Mouse (Mus musculus) limb, embryonic 10.5 days (tissue): ENCODE measurements around the gene Pfdn6. TPM values are rescaled to one million over a fixed set of nuclear protein-coding genes. Genes with fewer than 3 reads are reported as not detected.
"Not testable (repeated sequence)": the region's sequence is repeated elsewhere in the genome, so short reads cannot be mapped to it uniquely, and the experiment has no call there.

ENCODE experiments used
- DNase-seq: peaks from one replicate; pipeline ENCODE4 v3.0.0-alpha.2; 2017; ENCODE audit warnings: low spot score
- H3K27ac ChIP-seq: fragments of 300-500 bp; sonication (generic); 2 replicates; pipeline ENCODE4 v1.5.1; 2016; ENCODE audit warnings: mild to moderate bottlenecking
- H3K27me3 ChIP-seq: fragments of 300-500 bp; sonication (generic); 2 replicates; pipeline ENCODE4 v1.6.1; 2016; ENCODE audit warnings: low read depth, mild to moderate bottlenecking; ENCODE audit not compliant: poor library complexity, severe bottlenecking
- H3K36me3 ChIP-seq: fragments of 300-500 bp; sonication (generic); 2 replicates; pipeline ENCODE4 v1.6.1; 2016; ENCODE audit warnings: mild to moderate bottlenecking, moderate library complexity
- H3K4me1 ChIP-seq: fragments of 300-500 bp; sonication (generic); 2 replicates; pipeline ENCODE4 v1.6.1; 2016
- H3K4me3 ChIP-seq: fragments of 300-500 bp; sonication (generic); 2 replicates; pipeline ENCODE4 v1.5.1; 2016; ENCODE audit warnings: mild to moderate bottlenecking, moderate library complexity
- H3K9me3 ChIP-seq: fragments of 300-500 bp; sonication (generic); replicated peaks from 2 replicates; pipeline ENCODE4 v1.6.1; 2016; ENCODE audit warnings: mild to moderate bottlenecking
- WGBS: fragments of 180-500 bp; shearing (Covaris S2); methylation state at CpG from one replicate; pipeline ENCODE4 v1.1.7; 2016; 5-methylcytosine and 5-hydroxymethylcytosine counted together
- polyA plus RNA-seq: library from polyadenylated mRNA; unstranded; fragments of >200 nt; fragmentation: Nextera tagmentation; extraction: Ambion mirVana; gene quantifications from 2 replicates; pipeline ENCODE4 v1.2.1, GENCODE M21; 2016

Pfdn6 gene
- polyA plus RNA-seq, 1 experiment from 2014 or later, result 212 TPM

GRCm38 (mm10) chr17:33952879-33953278 is 12.7 kb upstream of the Pfdn6 start:
- H3K27me3 ChIP-seq, result no peaks in the 10 kb centered on the region
- no peak overlapping the region for H3K27ac ChIP-seq
- no peak for DNase-seq
- peaks cover 66% of the 10 kb centered on the region for H3K4me1 ChIP-seq
- peak overlapping the region; percentile 99 for H3K4me3 ChIP-seq
- no peaks in the 10 kb centered on the region for H3K9me3 ChIP-seq
- 84% methylated on average over 4 of the region's 4 CpGs for WGBS
- H3K36me3 ChIP-seq, result peaks cover 69% of the 10 kb centered on the region

- Histone ChIP-seq H3K4me1 (peaks cover 59% of the 10 kb centered on the region), H3K36me3 (peaks cover 76% of the 10 kb centered on the region), H3K4me3 (peak overlapping the region; percentile 99)
- not testable (repeated sequence) for H3K9me3 ChIP-seq, DNase-seq, H3K27ac ChIP-seq, H3K27me3 ChIP-seq
- 80% methylated on average over 13 of the region's 13 CpGs for WGBS
Observed at GRCm38 (mm10) chr17:33952015-33952414, 11.9 kb upstream of the Pfdn6 start.

- H3K27me3 ChIP-seq, result no peaks in the 10 kb centered on the region
- H3K9me3 ChIP-seq, result no peaks in the 10 kb centered on the region
- 1% methylated on average over 45 of the region's 45 CpGs for WGBS
- peak within 1 kb of the TSS; percentile 99 for H3K4me3 ChIP-seq
- peak; percentile 92 for DNase-seq
- peaks cover 53% of the 10 kb centered on the region for H3K4me1 ChIP-seq
- H3K27ac ChIP-seq, result peak within 1 kb of the TSS; percentile 88
- peaks cover 82% of the 10 kb centered on the region for H3K36me3 ChIP-seq
Observed at GRCm38 (mm10) chr17:33951021-33951946, 11.1 kb upstream of the Pfdn6 start, which contains the start of gene B3galt4. TSS of gene B3galt4 (minus strand) at chr17:33951488.

- H3K4me1 ChIP-seq, result peaks cover 51% of the 10 kb centered on the region
- DNase-seq, result no peak
- H3K27me3 ChIP-seq, result no peaks in the 10 kb centered on the region
- no peaks in the 10 kb centered on the region for H3K9me3 ChIP-seq
- 76% methylated on average over 10 of the region's 10 CpGs for WGBS
- peak overlapping the region; percentile 88; the same call in 1 of the 2 replicates for H3K27ac ChIP-seq
- peaks cover 93% of the 10 kb centered on the region for H3K36me3 ChIP-seq
- peak overlapping the region; percentile 99 for H3K4me3 ChIP-seq
Observed at GRCm38 (mm10) chr17:33950131-33950625, 10.0 kb upstream of the Pfdn6 start.

- 92% methylated on average over 19 of the region's 19 CpGs for WGBS
- no peaks in the 10 kb centered on the region for H3K27me3 ChIP-seq
- DNase-seq, result no peak
- no peaks in the 10 kb centered on the region for H3K9me3 ChIP-seq
- H3K4me3 ChIP-seq, result no peak overlapping the region
- H3K4me1 ChIP-seq, result peaks cover 44% of the 10 kb centered on the region
- H3K36me3 ChIP-seq, result peaks cover 97% of the 10 kb centered on the region
- H3K27ac ChIP-seq, result no peak overlapping the region
Observed at GRCm38 (mm10) chr17:33948905-33949537, 8.9 kb upstream of the Pfdn6 start.

- no peaks in the 10 kb centered on the region for H3K9me3 ChIP-seq
- no peak for DNase-seq
- H3K4me3 ChIP-seq, result no peak overlapping the region
- WGBS, result 87% methylated on average over 22 of the region's 22 CpGs
- H3K27me3 ChIP-seq, result no peaks in the 10 kb centered on the region
- peaks cover 37% of the 10 kb centered on the region for H3K4me1 ChIP-seq
- no peak overlapping the region for H3K27ac ChIP-seq
- H3K36me3 ChIP-seq, result peaks cover 96% of the 10 kb centered on the region
Observed at GRCm38 (mm10) chr17:33948090-33948904, 8.2 kb upstream of the Pfdn6 start.

GRCm38 (mm10) chr17:33947430-33948089 is 7.4 kb upstream of the Pfdn6 start:
- no peak overlapping the region for H3K4me3 ChIP-seq
- 97% methylated on average over 10 of the region's 10 CpGs for WGBS

GRCm38 (mm10) chr17:33943454-33943853 is 3.3 kb upstream of the Pfdn6 start:
- Histone ChIP-seq H3K9me3 (no peaks in the 10 kb centered on the region), H3K4me1 (peaks cover 24% of the 10 kb centered on the region), H3K27me3 (no peaks in the 10 kb centered on the region), H3K27ac (no peak overlapping the region), H3K36me3 (peaks cover 75% of the 10 kb centered on the region), H3K4me3 (no peak overlapping the region)
- no peak for DNase-seq
- 96% methylated on average over 15 of the region's 15 CpGs for WGBS

More at GRCm38 (mm10) chr17:33947430-33948089, 7.4 kb upstream of the Pfdn6 start:
- H3K27me3 ChIP-seq, result no peaks in the 10 kb centered on the region
- H3K36me3 ChIP-seq, result peaks cover 96% of the 10 kb centered on the region
- H3K9me3 ChIP-seq, result no peaks in the 10 kb centered on the region
- no peak for DNase-seq
- peaks cover 30% of the 10 kb centered on the region for H3K4me1 ChIP-seq
- no peak overlapping the region for H3K27ac ChIP-seq

- Histone ChIP-seq H3K9me3 (no peaks in the 10 kb centered on the region), H3K4me1 (peaks cover 24% of the 10 kb centered on the region), H3K4me3 (peak overlapping the region; percentile 90), H3K27ac (no peak overlapping the region), H3K27me3 (no peaks in the 10 kb centered on the region), H3K36me3 (peaks cover 74% of the 10 kb centered on the region)
- no peak for DNase-seq
- WGBS, result 60% methylated on average over 19 of the region's 19 CpGs
Observed at GRCm38 (mm10) chr17:33941381-33941780, 1.2 kb upstream of the Pfdn6 start.

GRCm38 (mm10) chr17:33940981-33941380 is 838 bp upstream of the Pfdn6 start:
- Histone ChIP-seq H3K27me3 (no peaks in the 10 kb centered on the region), H3K36me3 (peaks cover 74% of the 10 kb centered on the region), H3K9me3 (no peaks in the 10 kb centered on the region), H3K27ac (peak overlapping the region; percentile 86), H3K4me1 (peaks cover 24% of the 10 kb centered on the region), H3K4me3 (peak overlapping the region; percentile 90)
- no peak for DNase-seq
- WGBS, result 2% methylated on average over 26 of the region's 26 CpGs

GRCm38 (mm10) chr17:33938783-33939182 is 1.4 kb downstream of the Pfdn6 start:
- no peak overlapping the region for H3K27ac ChIP-seq
- peaks cover 24% of the 10 kb centered on the region for H3K4me1 ChIP-seq
- no peaks in the 10 kb centered on the region for H3K9me3 ChIP-seq
- peak overlapping the region; percentile 90 for H3K4me3 ChIP-seq
- no peaks in the 10 kb centered on the region for H3K27me3 ChIP-seq
- DNase-seq, result no peak
- 79% methylated on average over 11 of the region's 11 CpGs for WGBS
- H3K36me3 ChIP-seq, result peaks cover 75% of the 10 kb centered on the region

GRCm38 (mm10) chr17:33936993-33937392 is 3.1 kb downstream of the Pfdn6 start:
- DNase-seq, result no peak
- no peaks in the 10 kb centered on the region for H3K27me3 ChIP-seq
- WGBS, result 84% methylated on average over 15 of the region's 15 CpGs
- peaks cover 22% of the 10 kb centered on the region for H3K4me1 ChIP-seq
- H3K36me3 ChIP-seq, result peaks cover 75% of the 10 kb centered on the region
- no peak overlapping the region for H3K27ac ChIP-seq
- H3K4me3 ChIP-seq, result no peak overlapping the region
- no peaks in the 10 kb centered on the region for H3K9me3 ChIP-seq
